In genomic region chr4:155268382-155268781, GRCm38 (mm10) we compare ENCODE assay signal across 7 mouse cellular contexts. TPM values are rescaled to one million over a fixed set of nuclear protein-coding genes. Genes with fewer than 3 reads are reported as not detected.
DNase-seq lines count a peak whose midpoint lies in the region; TF ChIP-seq lines count a peak whose summit lies in the region.

No protein-coding gene starts in this region.

- no peaks in the 10 kb centered on the region for H3K36me3 ChIP-seq in ES-E14 (ENCODE audit: control insufficient read depth, insufficient read depth, low read length, poor library complexity, severe bottlenecking)

- no peak overlapping the region for H3K4me3 ChIP-seq in ES-E14 (ENCODE audit: insufficient read depth in 1 of 2, low read depth in 1 of 2, low read length in 2 of 2, poor library complexity in 1 of 2, severe bottlenecking in 1 of 2)

- peaks cover 0 to 8% of the 10 kb centered on the region in 2 experiments; a peak in 2 of 4 replicates for H3K4me1 ChIP-seq in ES-E14 (ENCODE audit: control insufficient read depth in 2 of 2, insufficient read depth in 2 of 2, low read length in 2 of 2, poor library complexity in 1 of 2)

- in situ Hi-C loops in ES-E14 (cut with MboI; ENCODE audit: low sequenced_read_pairs in 2 of 2, unreplicated experiment in 2 of 2), result no loop called here

- H3K27ac ChIP-seq in ES-E14 (ENCODE audit: insufficient read depth, low read depth, low read length, poor library complexity, severe bottlenecking), result no peak overlapping the region

- H3K9ac ChIP-seq in ES-E14 (ENCODE audit: insufficient read depth, low read depth, low read length, poor library complexity, severe bottlenecking), result no peak overlapping the region

- H3K9me3 ChIP-seq in ES-E14 (ENCODE audit: control insufficient read depth, insufficient read depth, low read depth, low read length), result no peaks in the 10 kb centered on the region

- DNase-seq in B cell, adult 2 months, result peak; percentile 54 to 55
- DNase-seq in ES-E14 (ENCODE audit: low read depth, low spot score), result peak; percentile 36
- DNase-seq in cerebellum, postnatal 14 days, result peak; percentile 77 to 80
- peak; percentile 47 to 56 for DNase-seq in heart, adult 9 months (ENCODE audit: low spot score in 2 of 2)
- DNase-seq in kidney, postnatal 36 days, result peak; percentile 67 to 89
- DNase-seq in lung, postnatal 14 days, result peak; percentile 82
- peak; percentile 43 to 76 for DNase-seq in spleen, postnatal 4 days (ENCODE audit: low spot score in 2 of 2)

TF ChIP-seq in ES-E14, 5 proteins besides CTCF, POLR2A, EP300 and RAD21:
- TF ChIP-seq ZNF384 (IDR thresholded peaks at IDR 0.05; ENCODE audit: low read depth, low read length) (no peak), ZC3H11A (IDR thresholded peaks at IDR 0.05; ENCODE audit: borderline replicate concordance, low read depth, low read length) (no peak), MAFK (IDR thresholded peaks at IDR 0.05; ENCODE audit: insufficient read depth, low read depth, low read length) (no peak), CHD2 (IDR thresholded peaks at IDR 0.05; ENCODE audit: low read depth, low read length) (no peak), HCFC1 (IDR thresholded peaks at IDR 0.05; ENCODE audit: borderline replicate concordance, insufficient read depth, low read length) (no peak)

RNA-seq across cellular contexts. Expression of gene Faap20, which starts 18.8 kb away (rescaled TPM):
- 16.4 and 17.8 TPM in 2 replicates for total RNA-seq in ES-E14 (2012; rRNA removed)

RNA-seq across cellular contexts. Expression of gene Ski, which starts 46.0 kb away (rescaled TPM):
- 30.2 and 38.0 TPM in 2 replicates for total RNA-seq in ES-E14 (2012; rRNA removed)
